Mouse (Mus musculus): ENCODE measurements around the gene Aifm2.

Gene Aifm2

DNA sequence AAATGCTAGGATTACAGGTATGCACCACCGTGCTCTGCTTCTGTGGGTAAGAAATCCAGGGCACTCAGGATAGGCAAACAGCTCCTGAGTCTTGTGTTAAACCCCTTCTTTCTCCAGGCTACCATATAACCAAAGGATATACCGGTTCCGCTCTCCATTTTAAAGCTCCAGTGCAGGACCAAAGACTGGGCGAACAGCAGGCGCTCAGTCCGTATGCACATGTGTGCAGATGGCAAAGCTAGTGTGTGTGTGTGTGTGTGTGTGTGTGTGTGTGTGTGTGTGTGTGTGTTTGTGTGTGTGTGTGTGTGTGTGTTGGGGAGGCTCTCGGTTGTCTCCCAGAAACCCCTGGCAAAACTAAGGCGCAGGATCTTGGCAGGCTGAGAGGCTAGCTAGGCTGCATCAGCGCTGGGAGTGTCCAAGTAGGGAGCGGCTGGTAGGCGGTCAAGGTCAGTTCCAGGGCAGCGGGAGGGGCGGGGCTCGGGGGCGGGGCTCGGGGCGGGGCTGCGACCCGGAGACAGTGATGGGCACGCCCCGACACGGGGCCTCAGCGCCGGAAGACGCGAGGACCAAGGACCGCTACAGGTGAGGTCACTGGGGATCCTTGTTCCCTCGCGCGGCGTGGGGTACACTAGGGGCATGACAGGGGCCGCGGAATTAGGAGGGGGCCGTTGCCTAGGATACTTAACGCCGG lies at the start of gene Aifm2:
Gene Aifm2, plus strand, starts transcription at position 493 of the 691 bp plus-strand sequence.
- CTCF ChIA-PET: no interaction called here

- CTCF ChIA-PET: no interaction called here
Observed at GRCm38 (mm10) chr10:61665651-61666050, 49.4 kb upstream of the Aifm2 start.

DNA sequence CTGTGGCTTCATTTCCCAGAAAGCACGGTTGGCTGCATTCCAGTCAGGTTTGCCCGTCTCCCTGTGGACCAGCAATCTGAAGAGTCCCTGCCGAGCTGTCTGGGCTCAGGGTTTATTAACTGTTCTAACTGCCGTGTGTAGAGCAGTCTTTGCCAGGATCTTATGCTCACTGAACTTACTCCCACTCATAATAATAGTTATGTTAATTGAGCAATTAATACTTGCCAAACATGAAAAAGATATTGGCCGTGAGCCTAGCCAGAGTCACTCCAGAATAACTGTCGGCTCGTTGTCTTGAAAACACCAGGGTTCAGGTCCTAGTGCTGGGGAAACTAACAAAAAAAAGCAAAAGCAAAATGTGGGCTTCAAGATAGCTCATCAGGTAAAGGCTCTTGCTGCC lies 45.8 kb upstream of the Aifm2 start:
- CTCF ChIA-PET: interaction anchor here (0.5 kb wide), 1 partner anchor 31 kb away, joined by 4 read pairs; no protein-coding TSS in a partner anchor

- CTCF ChIA-PET: no interaction called here
Observed at GRCm38 (mm10) chr10:61669896-61670295, 45.2 kb upstream of the Aifm2 start.

DNA sequence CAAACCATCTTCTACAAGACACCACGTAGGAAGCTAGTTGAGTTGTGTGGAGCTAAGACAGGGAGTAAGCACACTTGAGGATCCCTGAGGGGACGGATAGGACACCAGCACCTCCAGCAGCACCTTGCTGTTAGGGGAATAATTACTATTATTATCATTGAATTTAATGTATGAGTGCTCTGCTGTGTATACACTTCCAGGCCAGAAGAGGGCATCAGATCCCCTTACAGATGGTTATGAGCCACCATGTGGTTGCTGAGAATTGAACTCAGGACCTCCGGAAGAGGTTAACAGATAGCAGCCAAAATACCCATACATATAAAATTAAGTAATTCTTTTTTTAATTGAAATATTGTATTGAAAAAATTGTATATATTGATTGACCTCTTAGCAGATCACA lies 44.3 kb upstream of the Aifm2 start:
- CTCF ChIA-PET: no interaction called here

DNA sequence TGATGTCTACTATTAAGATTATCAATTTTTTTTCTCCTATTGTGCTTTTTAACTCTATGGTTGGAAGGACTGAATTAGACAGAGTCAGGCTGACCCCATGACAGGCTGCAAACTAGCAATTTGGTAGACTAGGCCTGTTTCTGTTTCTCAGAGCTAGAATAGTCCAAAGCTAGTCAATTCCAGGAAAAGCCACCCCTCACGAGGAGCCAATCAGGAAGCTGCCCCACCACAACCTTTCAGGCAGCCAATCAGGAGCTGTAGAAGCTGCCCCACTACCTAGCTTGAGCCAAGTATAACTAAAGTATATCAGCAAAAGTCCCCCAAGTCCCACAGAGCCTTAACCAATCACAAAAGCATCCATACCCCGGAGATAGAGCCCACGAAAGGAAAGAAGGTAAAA lies 39.1 kb upstream of the Aifm2 start:
- CTCF ChIA-PET: interaction anchor here (0.5 kb wide), 1 partner anchor 59 kb away, joined by 4 read pairs; no protein-coding TSS in a partner anchor

- CTCF ChIA-PET: interaction anchor here (0.7 kb wide), 1 partner anchor 20 kb away, joined by 3 read pairs; no protein-coding TSS in a partner anchor
Observed at GRCm38 (mm10) chr10:61679545-61679944, 35.5 kb upstream of the Aifm2 start.

- CTCF ChIA-PET: interaction anchor here (0.7 kb wide), 1 partner anchor 20 kb away, joined by 3 read pairs; no protein-coding TSS in a partner anchor
Observed at GRCm38 (mm10) chr10:61680015-61680913, 34.8 kb upstream of the Aifm2 start, which contains the start of gene Sar1a. Sar1a (plus strand) TSS chr10:61680299.

GRCm38 (mm10) chr10:61689405-61689804 lies 25.7 kb upstream of the Aifm2 start:
- CTCF ChIA-PET: no interaction called here

GRCm38 (mm10) chr10:61693563-61693962 lies 21.5 kb upstream of the Aifm2 start:
- CTCF ChIA-PET: no interaction called here

GRCm38 (mm10) chr10:61694870-61695670 lies 20.0 kb upstream of the Aifm2 start, which contains the start of gene Tysnd1:
Tysnd1 (plus strand) TSS chr10:61695514.
- CTCF ChIA-PET: no interaction called here

DNA sequence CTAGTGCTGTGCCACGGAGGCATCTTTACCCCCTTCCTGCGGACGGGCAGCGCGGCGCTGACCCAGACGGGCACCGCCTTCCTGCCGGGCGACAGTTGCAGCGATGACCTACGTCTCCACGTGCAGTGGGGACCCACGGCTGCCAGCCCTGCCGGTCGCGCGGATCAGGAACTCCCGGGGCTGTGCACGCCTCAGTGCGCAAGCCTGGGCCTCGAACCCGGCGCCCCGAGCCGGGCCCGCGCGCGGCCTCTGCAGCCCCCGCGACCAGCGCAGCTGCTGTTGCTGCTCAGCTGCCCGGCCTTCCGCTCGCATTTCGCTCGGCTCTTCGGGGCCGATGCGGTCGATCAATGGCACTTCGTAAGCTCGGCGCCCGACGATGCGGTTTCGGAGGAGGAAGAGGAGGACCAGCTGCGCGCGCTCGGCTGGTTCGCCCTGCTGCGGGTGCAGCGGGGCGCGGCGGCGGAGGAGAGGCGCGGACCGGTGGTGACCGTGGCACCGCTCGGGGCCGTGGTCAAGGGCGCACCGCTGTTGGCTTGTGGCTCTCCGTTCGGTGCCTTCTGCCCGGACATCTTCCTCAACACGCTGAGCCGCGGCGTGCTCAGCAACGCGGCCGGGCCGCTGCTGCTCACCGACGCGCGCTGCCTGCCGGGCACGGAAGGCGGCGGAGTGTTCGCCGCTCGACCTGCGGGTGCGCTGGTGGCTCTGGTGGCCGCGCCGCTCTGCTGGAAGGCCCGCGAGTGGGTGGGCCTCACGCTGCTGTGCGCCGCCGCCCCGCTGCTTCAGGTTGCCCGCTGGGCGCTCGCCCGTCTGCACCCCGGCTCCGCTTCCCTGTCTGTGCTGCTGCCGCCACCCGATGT lies 19.1 kb upstream of the Aifm2 start:
- CTCF ChIA-PET: interaction anchor here (0.6 kb wide), 1 partner anchor 221 kb away, joined by 11 read pairs; no protein-coding TSS in a partner anchor

DNA sequence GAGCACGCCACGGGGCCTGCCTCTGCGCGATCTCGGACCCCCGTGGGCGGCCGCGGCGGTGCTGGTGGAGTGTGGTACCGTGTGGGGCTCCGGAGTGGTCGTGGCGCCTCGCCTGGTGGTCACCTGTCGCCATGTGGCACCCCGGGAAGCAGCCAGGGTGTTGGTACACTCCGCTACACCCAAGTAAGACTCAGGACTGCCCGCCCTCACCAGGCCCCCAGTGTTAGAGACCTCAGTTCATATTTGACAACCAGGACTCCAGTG lies 18.6 kb upstream of the Aifm2 start:
- CTCF ChIA-PET: interaction anchor here (0.6 kb wide), 2 partner anchors 90 to 222 kb away, joined by 3 to 11 read pairs; no protein-coding TSS in a partner anchor

DNA sequence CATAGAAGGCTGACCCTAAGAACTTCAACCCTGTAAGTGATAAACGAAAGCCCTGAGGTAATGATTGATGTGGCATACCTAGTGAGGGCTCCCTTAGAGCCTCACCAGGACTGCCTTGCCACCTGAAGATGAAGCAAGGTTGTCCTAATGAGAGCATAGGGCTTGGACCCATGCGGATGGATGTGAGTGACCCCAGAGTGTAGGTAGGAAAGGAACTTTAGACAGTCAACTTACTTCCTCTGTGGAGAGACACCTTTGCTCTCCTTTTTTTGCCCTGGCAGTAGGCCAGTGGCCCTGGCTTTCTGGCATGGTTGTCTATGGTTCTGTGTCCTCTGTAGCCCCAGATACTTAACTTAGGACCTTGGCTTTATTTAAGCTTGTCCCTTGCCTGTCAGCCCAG lies 18.0 kb upstream of the Aifm2 start:
- CTCF ChIA-PET: interaction anchor here (0.6 kb wide), 2 partner anchors 91 to 222 kb away, joined by 3 to 11 read pairs; no protein-coding TSS in a partner anchor

DNA sequence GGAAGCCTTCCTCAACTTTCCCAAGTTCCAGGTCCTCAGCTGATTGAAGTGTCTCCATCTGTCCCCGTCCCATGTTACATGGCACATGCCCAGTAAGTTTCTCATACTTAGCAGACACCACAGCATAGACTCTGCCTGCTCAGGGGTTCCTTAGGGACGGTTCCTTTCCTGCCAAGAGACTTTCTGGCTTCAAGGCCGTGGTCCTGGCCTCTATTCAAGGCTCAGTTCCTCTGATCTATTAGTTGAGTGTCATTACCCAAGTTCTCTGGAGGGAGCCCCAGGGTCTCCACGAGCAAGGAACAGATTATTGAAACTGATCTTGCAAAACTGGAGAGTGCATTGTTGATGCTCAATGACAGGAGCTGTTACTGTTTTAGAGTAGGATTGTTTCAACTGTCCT lies 10.4 kb upstream of the Aifm2 start:
- CTCF ChIA-PET: no interaction called here

DNA sequence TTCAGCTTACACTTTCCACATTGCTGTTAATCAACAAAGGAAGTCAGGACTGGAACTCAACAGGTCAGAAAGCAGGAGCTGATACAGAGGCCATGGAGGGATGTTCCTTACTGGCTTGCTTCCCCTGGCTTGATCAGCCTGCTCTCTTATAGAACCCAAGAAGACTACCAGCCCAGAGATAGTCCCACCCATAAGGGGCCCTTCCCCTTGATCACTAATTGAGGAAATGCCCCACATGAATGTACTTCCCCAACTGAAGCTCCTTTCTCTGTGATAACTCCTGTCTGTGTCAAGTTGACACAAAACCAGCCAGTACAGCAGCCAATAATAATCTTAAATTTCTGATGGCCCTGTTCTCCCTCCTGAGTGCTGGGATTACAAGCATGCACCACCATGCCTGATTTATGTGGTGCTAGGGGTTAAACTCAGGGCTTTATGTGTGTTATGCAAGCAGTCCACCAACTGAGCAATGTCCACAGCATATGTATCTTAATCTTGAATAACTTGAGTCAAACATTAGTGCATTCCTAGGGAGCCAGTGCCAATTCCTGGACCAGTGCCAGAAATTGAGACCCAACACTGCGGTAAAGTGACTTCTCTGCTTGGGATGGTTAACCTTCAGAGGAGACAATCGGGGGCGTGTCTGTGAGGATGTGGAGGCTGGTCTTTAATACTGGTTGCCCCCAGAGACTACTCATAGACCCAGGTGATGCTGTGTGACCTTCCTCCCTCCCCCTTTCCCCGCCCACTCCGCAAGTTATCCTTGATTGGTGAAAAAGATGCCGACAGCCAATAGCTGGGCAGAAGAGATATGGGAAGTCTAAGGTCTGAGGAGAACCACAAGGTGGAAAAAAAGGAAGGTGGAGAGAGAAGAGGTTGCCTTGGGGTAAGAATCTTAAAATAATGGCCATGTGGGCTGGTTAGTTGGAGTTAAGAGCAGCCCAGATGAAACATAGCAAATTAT lies 8.4 kb upstream of the Aifm2 start:
- CTCF ChIA-PET: interaction anchor here (0.7 kb wide), 1 partner anchor 1220 kb away, joined by 3 read pairs; no protein-coding TSS in a partner anchor

- CTCF ChIA-PET: no interaction called here
Observed at GRCm38 (mm10) chr10:61713601-61714000, 1.5 kb upstream of the Aifm2 start.

DNA sequence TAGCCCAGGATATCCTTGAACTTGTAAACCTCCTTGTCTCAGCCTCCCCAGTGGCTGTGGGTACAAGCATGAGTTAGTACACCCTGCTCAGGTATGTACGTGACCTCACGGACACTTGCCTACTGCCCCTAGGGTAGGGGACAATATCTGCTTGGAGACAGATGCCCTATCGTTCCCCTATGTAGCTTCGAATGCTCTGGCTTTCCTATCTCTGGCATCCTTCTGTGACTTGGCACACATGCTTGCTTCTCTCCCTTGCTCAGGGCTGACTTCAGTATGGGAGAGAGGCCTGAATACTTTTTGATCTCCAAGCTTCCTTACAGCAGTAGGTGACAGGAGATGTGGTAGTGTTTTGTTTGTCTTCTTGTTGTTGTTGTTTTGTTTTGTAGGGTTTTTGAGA lies 917 bp upstream of the Aifm2 start:
- CTCF ChIA-PET: no interaction called here

- CTCF ChIA-PET: no interaction called here
Observed at GRCm38 (mm10) chr10:61715462-61715837, 387 bp downstream of the Aifm2 start.
